Comparison of ENCODE assay signal across 12 mouse cellular contexts in the genomic region with DNA sequence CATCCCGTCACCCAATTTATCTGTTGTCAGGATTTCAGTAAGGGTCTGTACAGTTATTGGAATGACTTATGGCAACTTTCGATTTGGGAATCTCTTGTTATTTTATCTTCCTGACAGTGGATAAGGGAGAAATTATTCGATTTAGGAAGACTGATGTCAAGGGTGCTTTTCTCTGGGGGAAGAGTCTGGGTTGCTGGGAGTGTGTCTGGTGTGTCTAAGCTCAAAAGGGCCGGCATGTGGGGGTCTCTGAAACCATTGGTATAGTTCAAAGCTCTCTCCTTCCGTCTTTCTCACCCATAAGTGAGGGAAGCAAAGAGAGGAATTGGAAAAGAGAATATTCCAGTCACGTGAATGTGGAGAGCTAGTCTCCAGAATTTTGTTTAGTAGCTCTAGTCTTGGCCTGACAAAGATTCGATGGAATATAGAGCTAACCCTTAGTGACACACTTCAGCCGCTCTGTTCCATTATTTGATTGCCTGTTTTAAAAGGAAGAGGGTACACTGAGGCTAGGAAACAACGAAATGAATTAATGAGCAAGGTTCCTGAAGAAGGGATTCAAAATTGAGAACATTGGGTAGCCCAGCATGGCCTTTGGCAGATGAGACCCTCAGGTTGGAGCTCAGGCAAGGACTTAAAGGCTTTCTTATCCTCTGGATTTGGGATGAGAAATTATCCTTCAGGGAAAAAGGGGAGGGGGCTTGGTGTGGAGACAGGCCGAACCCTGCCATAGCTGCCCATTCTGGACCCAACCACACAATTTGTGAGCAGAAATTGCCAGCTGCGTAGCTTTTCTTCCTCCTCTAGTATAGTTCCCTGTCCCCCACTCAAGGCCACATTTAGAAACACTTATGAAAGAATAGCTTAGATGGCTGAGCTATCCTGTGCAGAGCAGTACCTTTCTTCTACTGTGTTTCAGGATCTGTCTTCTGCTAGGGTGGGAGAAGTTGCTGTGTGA. TPM values are rescaled to one million over a fixed set of nuclear protein-coding genes. Genes with fewer than 3 reads are reported as not detected.
A peak's percentile ranks its signal among the peaks of the same experiment; 100 is the strongest.
DNase-seq lines count a peak whose midpoint lies in the region; ATAC-seq and TF ChIP-seq lines count a peak whose summit lies in the region.
"Had no signal": no experiment of that assay in that cellular context is flagged by ENCODE, and none has a peak within 500 bp of the region (broad histone marks: within the 10 kb centered on the region; RNA-seq: fewer than 3 reads in every experiment).

No protein-coding gene starts in this region.

- H3K4me3 ChIP-seq in forebrain, embryonic 11.5 days (ENCODE audit: low read depth, low read length), result no peak overlapping the region
- H3K4me3 ChIP-seq in forebrain, embryonic 15.5 days, result no peak overlapping the region
- 0 out of 2 replicates have a peak overlapping the region, but pooled peaks have one; percentile 7 for H3K4me3 ChIP-seq in midbrain, embryonic 12.5 days
- H3K4me3 ChIP-seq in midbrain, postnatal 0 days (ENCODE audit: low read depth, low read length), result no peak overlapping the region
- peak overlapping the region; percentile 90 for H3K4me3 ChIP-seq in embryonic fibroblast, embryonic 13.5 days (ENCODE audit: insufficient read depth, low read length)
- no peak overlapping the region for H3K4me3 ChIP-seq in cerebellum, adult 2 months (replicated peaks; ENCODE audit: insufficient read depth, low read depth, low read length)

- H3K9me3 ChIP-seq in forebrain, embryonic 11.5 days (ENCODE audit: control insufficient read depth, low read length), result no peaks in the 10 kb centered on the region
- H3K9me3 ChIP-seq in forebrain, embryonic 15.5 days, result no peaks in the 10 kb centered on the region
- H3K9me3 ChIP-seq in midbrain, embryonic 12.5 days, result no peaks in the 10 kb centered on the region
- H3K9me3 ChIP-seq in midbrain, postnatal 0 days (ENCODE audit: low read length), result no peaks in the 10 kb centered on the region
- H3K9me3 ChIP-seq: neural tube, embryonic 12.5 days had no signal

- H3K27ac ChIP-seq in forebrain, embryonic 11.5 days (ENCODE audit: low read depth, low read length), result no peak overlapping the region
- H3K27ac ChIP-seq in forebrain, embryonic 15.5 days (replicated peaks), result no peak overlapping the region
- H3K27ac ChIP-seq in midbrain, embryonic 12.5 days (replicated peaks), result no peak overlapping the region
- H3K27ac ChIP-seq in midbrain, postnatal 0 days (ENCODE audit: low read depth, low read length), result no peak overlapping the region
- H3K27ac ChIP-seq in embryonic fibroblast, embryonic 13.5 days (ENCODE audit: insufficient read depth, low read length), result peak overlapping the region; percentile 96
- no peak overlapping the region for H3K27ac ChIP-seq in cerebellum, adult 2 months (ENCODE audit: insufficient read depth, low read length)
- H3K27ac ChIP-seq: neural tube, embryonic 12.5 days had no signal

- H3K9ac ChIP-seq in forebrain, embryonic 11.5 days (ENCODE audit: low read length), result no peak overlapping the region
- no peak overlapping the region for H3K9ac ChIP-seq in forebrain, embryonic 15.5 days (replicated peaks)
- no peak overlapping the region for H3K9ac ChIP-seq in midbrain, embryonic 12.5 days (replicated peaks)
- H3K9ac ChIP-seq in midbrain, postnatal 0 days (replicated peaks; ENCODE audit: low read length, poor library complexity, severe bottlenecking), result no peak overlapping the region
- H3K9ac ChIP-seq: liver, postnatal 0 days; neural tube, embryonic 12.5 days had no signal

- peaks cover 9% of the 10 kb centered on the region; the same call in 1 of the 2 replicates for H3K4me1 ChIP-seq in forebrain, embryonic 11.5 days (replicated peaks; ENCODE audit: control insufficient read depth, insufficient read depth, low read length)
- peaks cover 13% of the 10 kb centered on the region for H3K4me1 ChIP-seq in forebrain, embryonic 15.5 days
- peaks cover 11% of the 10 kb centered on the region for H3K4me1 ChIP-seq in midbrain, embryonic 12.5 days
- no peaks in the 10 kb centered on the region for H3K4me1 ChIP-seq in midbrain, postnatal 0 days (ENCODE audit: insufficient read depth, low read length)
- H3K4me1 ChIP-seq in embryonic fibroblast, embryonic 13.5 days (ENCODE audit: control insufficient read depth, insufficient read depth, low read length), result no peaks in the 10 kb centered on the region
- no peaks in the 10 kb centered on the region for H3K4me1 ChIP-seq in cerebellum, adult 2 months (ENCODE audit: control insufficient read depth, insufficient read depth, low read length)

- 6% methylated on average over 11 of the region's 11 CpGs for WGBS in forebrain, embryonic 11.5 days
- 3% methylated on average over 11 of the region's 11 CpGs for WGBS in forebrain, embryonic 15.5 days
- WGBS in midbrain, embryonic 12.5 days, result 5% methylated on average over 11 of the region's 11 CpGs
- WGBS in midbrain, postnatal 0 days, result 8% methylated on average over 11 of the region's 11 CpGs
- WGBS in cerebellum, adult 2 months, result 15% methylated on average over 11 of the region's 11 CpGs

- H3K4me2 ChIP-seq in forebrain, embryonic 11.5 days (ENCODE audit: low read depth, low read length, severe bottlenecking), result 0 out of 2 replicates have a peak overlapping the region, but pooled peaks have one; percentile 0
- H3K4me2 ChIP-seq in forebrain, embryonic 15.5 days (replicated peaks), result no peak overlapping the region
- no peak overlapping the region for H3K4me2 ChIP-seq in midbrain, embryonic 12.5 days (replicated peaks)
- H3K4me2 ChIP-seq in midbrain, postnatal 0 days (ENCODE audit: low read depth, low read length, poor library complexity, severe bottlenecking), result no peak overlapping the region
- H3K4me2 ChIP-seq: neural tube, embryonic 12.5 days had no signal

- no peak for ATAC-seq in forebrain, embryonic 11.5 days (replicated peaks; ENCODE audit: low FRiP score)
- ATAC-seq in forebrain, embryonic 15.5 days (replicated peaks), result no peak
- no peak for ATAC-seq in midbrain, embryonic 12.5 days (ENCODE audit: low FRiP score, low read depth)
- no peak for ATAC-seq in midbrain, postnatal 0 days (ENCODE audit: low FRiP score)
- ATAC-seq: liver, postnatal 0 days had no signal

- TF ChIP-seq CTCF in midbrain, postnatal 0 days (IDR thresholded peaks at IDR 0.05), result no peak
- TF ChIP-seq CTCF in embryonic fibroblast, embryonic 13.5 days (IDR thresholded peaks at IDR 0.05; ENCODE audit: borderline replicate concordance, insufficient read depth, low read length), result no peak
- no peak for TF ChIP-seq CTCF in cerebellum, adult 2 months (IDR thresholded peaks at IDR 0.05; ENCODE audit: borderline replicate concordance, insufficient read depth, low read depth, low read length)

- H3K27me3 ChIP-seq in forebrain, embryonic 11.5 days (ENCODE audit: control insufficient read depth, insufficient read depth, low read length), result peaks cover 89% of the 10 kb centered on the region
- peaks cover 94% of the 10 kb centered on the region for H3K27me3 ChIP-seq in forebrain, embryonic 15.5 days
- H3K27me3 ChIP-seq in midbrain, embryonic 12.5 days, result peaks cover 92% of the 10 kb centered on the region
- peaks cover 86% of the 10 kb centered on the region for H3K27me3 ChIP-seq in midbrain, postnatal 0 days (ENCODE audit: insufficient read depth, low read length)
- peaks cover 20% of the 10 kb centered on the region; the same call in 1 of the 2 replicates for H3K27me3 ChIP-seq in cerebellum, adult 2 months (ENCODE audit: control insufficient read depth, insufficient read depth, low read length)

- no peak for TF ChIP-seq POLR2A in embryonic fibroblast, embryonic 13.5 days (IDR thresholded peaks at IDR 0.05; ENCODE audit: low read depth, low read length)
- TF ChIP-seq POLR2A in cerebellum, adult 2 months (IDR thresholded peaks at IDR 0.05; ENCODE audit: borderline replicate concordance, insufficient read depth, low read length), result no peak

- no peak for DNase-seq in forebrain, embryonic 11.5 days (ENCODE audit: low spot score)
- DNase-seq in midbrain, postnatal 0 days (ENCODE audit: low spot score), result no peak
- DNase-seq in retina, postnatal 1 day, result peak; percentile 19
- DNase-seq in cerebellum, adult 2 months, result no peak
- DNase-seq in layer of hippocampus, postnatal 36 days, result no peak
- DNase-seq: cerebellum, adult 9-11 months; kidney, adult 2 months; liver, postnatal 0 days had no signal

- H3K36me3 ChIP-seq in forebrain, embryonic 11.5 days (ENCODE audit: control insufficient read depth, insufficient read depth, low read length), result no peaks in the 10 kb centered on the region
- H3K36me3 ChIP-seq in forebrain, embryonic 15.5 days, result no peaks in the 10 kb centered on the region
- H3K36me3 ChIP-seq in midbrain, embryonic 12.5 days, result no peaks in the 10 kb centered on the region
- no peaks in the 10 kb centered on the region for H3K36me3 ChIP-seq in midbrain, postnatal 0 days (ENCODE audit: insufficient read depth, low read length)
- H3K36me3 ChIP-seq: neural tube, embryonic 12.5 days had no signal

RNA-seq across cellular contexts. Expression of gene Tbx15, which starts 15.5 kb away (rescaled TPM):
- polyA plus RNA-seq in forebrain, embryonic 11.5 days (2014; fragmentation: Nextera tagmentation; extraction: Ambion mirVana), result 3.2 and 3.8 TPM in 2 replicates
- 0.56 and 0.69 TPM in 2 replicates for polyA plus RNA-seq in forebrain, embryonic 15.5 days (2015; fragmentation: Nextera tagmentation; extraction: Ambion mirVana)
- polyA plus RNA-seq in midbrain, embryonic 12.5 days (2016; fragmentation: Nextera tagmentation; extraction: Ambion mirVana), result 2.5 and 2.7 TPM in 2 replicates
- 1.3 and 13.1 TPM in 2 replicates for total RNA-seq in midbrain, postnatal 0 days (2014; rRNA removed)
- 0.59 and 0.91 TPM in 2 replicates for polyA plus RNA-seq in midbrain, postnatal 0 days (2015; fragmentation: Nextera tagmentation; extraction: Ambion mirVana)
- 57.3 and 86.3 TPM in 2 replicates for polyA plus RNA-seq in embryonic fibroblast, embryonic 13.5 days (2011; ENCODE audit: insufficient read length, low read depth, missing spikeins)
- polyA plus RNA-seq in cerebellum, adult 2 months (2012; rRNA removed), result 0.74 and 0.79 TPM in 2 replicates
- total RNA-seq in layer of hippocampus, postnatal 36 days (2021), result under 1 TPM; 0.45 to 0.94 TPM

Comparison
In these comparisons a context has a peak if more than half of its experiments do, and no peak if none do; other contexts are left out.
1. H3K4me3 ChIP-seq: peak in midbrain, embryonic 12.5 days (single experiment) and embryonic fibroblast, embryonic 13.5 days (single experiment); none in forebrain, embryonic 11.5 days (single experiment), forebrain, embryonic 15.5 days (single experiment), midbrain, postnatal 0 days (single experiment) and cerebellum, adult 2 months (single experiment).
2. RNA of gene Tbx15, which starts 15.5 kb away (polyA plus RNA-seq): 57.3 to 86.3 TPM in embryonic fibroblast, embryonic 13.5 days; 3.2 to 3.8 TPM in forebrain, embryonic 11.5 days, 2.5 to 2.7 TPM in midbrain, embryonic 12.5 days, 0.74 to 0.79 TPM in cerebellum, adult 2 months, 0.56 to 0.69 TPM in forebrain, embryonic 15.5 days and 0.59 to 0.91 TPM in midbrain, postnatal 0 days; every median in the first group is over 10 times any median in the second.